Mouse (Mus musculus) lung, postnatal 0 days (tissue): ENCODE measurements around the gene Ntrk2.

Experiments used
- CTCF ChIP-seq: IDR thresholded peaks from 2 replicates; pipeline ENCODE4 v1.5.1; 2016; ENCODE audit warnings: antibody characterized with exemption, mild to moderate bottlenecking
- EP300 ChIP-seq: IDR thresholded peaks from 2 replicates; pipeline ENCODE4 v1.6.1; 2016; ENCODE audit warnings: antibody characterized with exemption, mild to moderate bottlenecking, control low read depth

GRCm38 (mm10) chr13:58896254-58896910 lies 90.0 kb downstream of the Ntrk2 start:
- no peak for TF ChIP-seq CTCF
- TF ChIP-seq EP300, result no peak
